Mouse (Mus musculus): ENCODE results near the gene Pfkm. TPM values are rescaled to one million over a fixed set of nuclear protein-coding genes. Genes with fewer than 3 reads are reported as not detected.
A peak's percentile ranks its signal among the peaks of the same experiment; 100 is the strongest.

The Pfkm gene
- 97.8 TPM for polyA plus RNA-seq (2021)

- peak; percentile 47 for ATAC-seq
- TF ChIP-seq CTCF (IDR thresholded peaks at IDR 0.05): no peak
- no peaks in the 10 kb centered on the region for H3K27me3 ChIP-seq
- no peak for DNase-seq (ENCODE audit: low read depth, low spot score)
- POLR2A ChIA-PET: interaction anchor here (0.6 to 2.6 kb wide), 4 partner anchors 11 to 82 kb away, joined by 3 to 7 read pairs (median 5); no protein-coding TSS in a partner anchor
- CTCF ChIA-PET: interaction anchor here (0.7 to 1.3 kb wide), 4 partner anchors 15 to 81 kb away, joined by 3 to 5 read pairs (median 3); no protein-coding TSS in a partner anchor
- in situ Hi-C loops (cut with MboI; ENCODE audit: low pct_unique_long_range_greater_than_20kb): loop anchor here (5.0 to 10.0 kb wide), 2 partner anchors 60 to 292 kb away; partner anchors contain the start of gene Olfr283
These were observed at the start of gene Pfkm for GRCm38 (mm10) chr15:98092372-98093120. Gene Pfkm (plus strand): TSS chr15:98092589.

- CTCF ChIA-PET: no interaction called here
- no peak for DNase-seq (ENCODE audit: low read depth, low spot score)
- no peak for ATAC-seq
- POLR2A ChIA-PET: interaction anchor here (0.6 kb wide), 1 partner anchor 17 kb away, joined by 3 read pairs; no protein-coding TSS in a partner anchor
- H3K27me3 ChIP-seq: no peaks in the 10 kb centered on the region
- TF ChIP-seq CTCF (IDR thresholded peaks at IDR 0.05): no peak
- in situ Hi-C loops (cut with MboI; ENCODE audit: low pct_unique_long_range_greater_than_20kb): loop anchor here (5.0 kb wide), 1 partner anchor 47 kb away; no protein-coding TSS in a partner anchor
These were observed 48.4 kb upstream of the Pfkm start for GRCm38 (mm10) chr15:98043967-98044366.

GRCm38 (mm10) chr15:98044387-98044786, 48.0 kb upstream of the Pfkm start:
- ChIA-PET CTCF (no interaction called here), POLR2A (interaction anchor here (0.6 kb wide), 1 partner anchor 17 kb away, joined by 3 read pairs; no protein-coding TSS in a partner anchor)
- no peaks in the 10 kb centered on the region for H3K27me3 ChIP-seq
- in situ Hi-C loops (cut with MboI; ENCODE audit: low pct_unique_long_range_greater_than_20kb): loop anchor here (5.0 kb wide), 1 partner anchor 47 kb away; no protein-coding TSS in a partner anchor
- no peak for DNase-seq (ENCODE audit: low read depth, low spot score)
- ATAC-seq: no peak
- peak; percentile 52 for TF ChIP-seq CTCF (IDR thresholded peaks at IDR 0.05)

GRCm38 (mm10) chr15:98048918-98049700, 43.3 kb upstream of the Pfkm start:
- DNase-seq (ENCODE audit: low read depth, low spot score) (peak; percentile 39), ATAC-seq (peak; percentile 57)
- CTCF ChIA-PET: interaction anchor here (1.1 to 2.4 kb wide), 5 partner anchors 8 to 196 kb away, joined by 3 to 8 read pairs (median 5); partner anchors contain the start of gene Tmem106c
- H3K27me3 ChIP-seq: no peaks in the 10 kb centered on the region
- in situ Hi-C loops (cut with MboI; ENCODE audit: low pct_unique_long_range_greater_than_20kb): no loop called here
- POLR2A ChIA-PET: no interaction called here
- no peak for TF ChIP-seq CTCF (IDR thresholded peaks at IDR 0.05)

- H3K27me3 ChIP-seq: no peaks in the 10 kb centered on the region
- ATAC-seq (no peak), DNase-seq (ENCODE audit: low read depth, low spot score) (no peak)
- in situ Hi-C loops (cut with MboI; ENCODE audit: low pct_unique_long_range_greater_than_20kb): loop anchor here (5.0 to 10.0 kb wide), 2 partner anchors 74 to 187 kb away; no protein-coding TSS in a partner anchor
- TF ChIP-seq CTCF (IDR thresholded peaks at IDR 0.05): no peak
- CTCF ChIA-PET: interaction anchor here (0.7 to 1.0 kb wide), 2 partner anchors 14 to 44 kb away, joined by 3 read pairs; no protein-coding TSS in a partner anchor
- POLR2A ChIA-PET: no interaction called here
These were observed 40.7 kb upstream of the Pfkm start for GRCm38 (mm10) chr15:98051685-98052084.

- TF ChIP-seq CTCF (IDR thresholded peaks at IDR 0.05): peak; percentile 75
- no peak for ATAC-seq
- POLR2A ChIA-PET: no interaction called here
- in situ Hi-C loops (cut with MboI; ENCODE audit: low pct_unique_long_range_greater_than_20kb): loop anchor here (10.0 kb wide), 1 partner anchor 190 kb away; no protein-coding TSS in a partner anchor
- CTCF ChIA-PET: no interaction called here
- H3K27me3 ChIP-seq: no peaks in the 10 kb centered on the region
- DNase-seq (ENCODE audit: low read depth, low spot score): no peak
These were observed 37.1 kb upstream of the Pfkm start for GRCm38 (mm10) chr15:98055246-98055645.

GRCm38 (mm10) chr15:98065881-98066280, 26.5 kb upstream of the Pfkm start:
- no peaks in the 10 kb centered on the region for H3K27me3 ChIP-seq
- DNase-seq (ENCODE audit: low read depth, low spot score) (no peak), ATAC-seq (no peak)
- in situ Hi-C loops (cut with MboI; ENCODE audit: low pct_unique_long_range_greater_than_20kb): no loop called here
- ChIA-PET POLR2A (no interaction called here), CTCF (interaction anchor here (1.1 to 1.4 kb wide), 2 partner anchors 12 to 14 kb away, joined by 3 to 8 read pairs; no protein-coding TSS in a partner anchor)
- no peak for TF ChIP-seq CTCF (IDR thresholded peaks at IDR 0.05)

GRCm38 (mm10) chr15:98066602-98067001, 25.8 kb upstream of the Pfkm start:
- in situ Hi-C loops (cut with MboI; ENCODE audit: low pct_unique_long_range_greater_than_20kb): no loop called here
- TF ChIP-seq CTCF (IDR thresholded peaks at IDR 0.05): no peak
- ChIA-PET CTCF (no interaction called here), POLR2A (no interaction called here)
- ATAC-seq (no peak), DNase-seq (ENCODE audit: low read depth, low spot score) (no peak)
- no peaks in the 10 kb centered on the region for H3K27me3 ChIP-seq

GRCm38 (mm10) chr15:98067492-98067891, 24.9 kb upstream of the Pfkm start:
- H3K27me3 ChIP-seq: no peaks in the 10 kb centered on the region
- in situ Hi-C loops (cut with MboI; ENCODE audit: low pct_unique_long_range_greater_than_20kb): no loop called here
- no peak for TF ChIP-seq CTCF (IDR thresholded peaks at IDR 0.05)
- ATAC-seq (no peak), DNase-seq (ENCODE audit: low read depth, low spot score) (no peak)
- POLR2A ChIA-PET: no interaction called here
- CTCF ChIA-PET: no interaction called here

GRCm38 (mm10) chr15:98068506-98068905, 23.9 kb upstream of the Pfkm start:
- CTCF ChIA-PET: no interaction called here

More at GRCm38 (mm10) chr15:98068506-98068905, 23.9 kb upstream of the Pfkm start:
- DNase-seq (ENCODE audit: low read depth, low spot score): no peak
- ATAC-seq: no peak
- no peaks in the 10 kb centered on the region for H3K27me3 ChIP-seq
- POLR2A ChIA-PET: no interaction called here
- TF ChIP-seq CTCF (IDR thresholded peaks at IDR 0.05): no peak
- in situ Hi-C loops (cut with MboI; ENCODE audit: low pct_unique_long_range_greater_than_20kb): no loop called here

Measured in Patski (cell line).